Mouse (Mus musculus) neural tube, embryonic 15.5 days (tissue): ENCODE data around the gene Foxn2. TPM values are rescaled to one million over a fixed set of nuclear protein-coding genes. Genes with fewer than 3 reads are reported as not detected.

Experiments
- ATAC-seq: fragments of 200-750 bp; cut with Nextera tagmentation; 2 replicates; pipeline ENCODE4 v1.8.0; 2017; ENCODE audit warnings: mild to moderate bottlenecking, moderate TSS enrichment, moderate library complexity; ENCODE audit not compliant: low FRiP score
- H3K27ac ChIP-seq: fragments of 300-500 bp; sonication (generic); replicated peaks from 2 replicates; pipeline ENCODE4 v1.5.1; 2015; ENCODE audit warnings: mild to moderate bottlenecking, inconsistent platforms
- H3K27me3 ChIP-seq: fragments of 300-500 bp; sonication (generic); replicated peaks from 2 replicates; pipeline ENCODE4 v1.6.1; 2015; ENCODE audit warnings: inconsistent platforms
- H3K36me3 ChIP-seq: fragments of 300-500 bp; sonication (generic); 2 replicates; pipeline ENCODE4 v1.6.1; 2015; ENCODE audit warnings: inconsistent platforms
- H3K4me1 ChIP-seq: fragments of 300-500 bp; sonication (generic); 2 replicates; pipeline ENCODE4 v1.6.1; 2015; ENCODE audit warnings: inconsistent platforms
- H3K4me2 ChIP-seq: fragments of 300-500 bp; sonication (generic); 2 replicates; pipeline ENCODE4 v1.6.1; 2015; ENCODE audit warnings: inconsistent platforms, mild to moderate bottlenecking, moderate library complexity
- H3K4me3 ChIP-seq: fragments of 300-500 bp; sonication (generic); replicated peaks from 2 replicates; pipeline ENCODE4 v1.5.1; 2015; ENCODE audit warnings: mild to moderate bottlenecking, inconsistent platforms
- H3K9ac ChIP-seq: fragments of 300-500 bp; sonication (generic); replicated peaks from 2 replicates; pipeline ENCODE4 v1.6.1; 2015; ENCODE audit warnings: mild to moderate bottlenecking, inconsistent platforms
- H3K9me3 ChIP-seq: fragments of 300-500 bp; sonication (generic); replicated peaks from 2 replicates; pipeline ENCODE4 v1.6.1; 2016; ENCODE audit warnings: inconsistent platforms
- WGBS: fragments of 180-500 bp; shearing (Covaris S2); methylation state at CpG from one replicate; pipeline ENCODE4 v1.1.7; 2015; ENCODE audit warnings: mixed read lengths; 5-methylcytosine and 5-hydroxymethylcytosine counted together
- polyA plus RNA-seq: library from polyadenylated mRNA; unstranded; fragments of >200 nt; fragmentation: Nextera tagmentation; extraction: Ambion mirVana; gene quantifications from 2 replicates; pipeline ENCODE4 v1.2.1, GENCODE M21; 2015

The Foxn2 gene
- polyA plus RNA-seq, result 8.4 and 9.6 TPM in 2 replicates

- H3K9me3 ChIP-seq, result no peaks in the 10 kb centered on the region
- peaks cover 12% of the 10 kb centered on the region; the same call in 1 of the 2 replicates for H3K4me1 ChIP-seq
- ATAC-seq, result peak; percentile 93
- H3K4me3 ChIP-seq, result peak within 1 kb of the TSS; percentile 91
- peak within 1 kb of the TSS; percentile 79 for H3K9ac ChIP-seq
- H3K36me3 ChIP-seq, result no peaks in the 10 kb centered on the region
- no peaks in the 10 kb centered on the region for H3K27me3 ChIP-seq
- under 1% methylated on average over 72 of the region's 93 CpGs for WGBS
- peak within 1 kb of the TSS; percentile 92 for H3K4me2 ChIP-seq
- H3K27ac ChIP-seq, result peak within 1 kb of the TSS; percentile 92
These were observed at the start of gene Foxn2 for GRCm38 (mm10) chr17:88440285-88441000. TSS of gene Foxn2 (plus strand) at chr17:88440711.

- no peak overlapping the region for H3K4me3 ChIP-seq
- WGBS, result 89% methylated on average over 6 of the region's 6 CpGs
- H3K27me3 ChIP-seq, result no peaks in the 10 kb centered on the region
- H3K9ac ChIP-seq, result no peak overlapping the region
- no peak overlapping the region for H3K4me2 ChIP-seq
- H3K4me1 ChIP-seq, result peaks cover 6% of the 10 kb centered on the region
- ATAC-seq, result no peak
- H3K36me3 ChIP-seq, result no peaks in the 10 kb centered on the region
- no peak overlapping the region for H3K27ac ChIP-seq
- no peaks in the 10 kb centered on the region for H3K9me3 ChIP-seq
These were observed 43.0 kb upstream of the Foxn2 start for GRCm38 (mm10) chr17:88397501-88397900.

GRCm38 (mm10) chr17:88398090-88398489 is 42.4 kb upstream of the Foxn2 start:
- Histone ChIP-seq H3K27me3 (no peaks in the 10 kb centered on the region), H3K9me3 (no peaks in the 10 kb centered on the region), H3K4me1 (peaks cover 6% of the 10 kb centered on the region), H3K9ac (no peak overlapping the region), H3K4me3 (no peak overlapping the region), H3K4me2 (no peak overlapping the region), H3K27ac (no peak overlapping the region), H3K36me3 (no peaks in the 10 kb centered on the region)
- no peak for ATAC-seq
- 94% methylated on average over 6 of the region's 6 CpGs for WGBS

- Histone ChIP-seq H3K9me3 (no peaks in the 10 kb centered on the region), H3K9ac (no peak overlapping the region), H3K27ac (no peak overlapping the region), H3K4me3 (no peak overlapping the region), H3K27me3 (no peaks in the 10 kb centered on the region), H3K4me1 (peaks cover 7% of the 10 kb centered on the region), H3K4me2 (no peak overlapping the region), H3K36me3 (no peaks in the 10 kb centered on the region)
- WGBS, result 74% methylated on average over 4 of the region's 4 CpGs
- no peak for ATAC-seq
These were observed 41.7 kb upstream of the Foxn2 start for GRCm38 (mm10) chr17:88398854-88399253.

- H3K27me3 ChIP-seq, result no peaks in the 10 kb centered on the region
- no peak overlapping the region for H3K4me3 ChIP-seq
- 14% methylated on average over 6 of the region's 6 CpGs for WGBS
- no peak overlapping the region for H3K4me2 ChIP-seq
- H3K9ac ChIP-seq, result no peak overlapping the region
- peak; percentile 51; the same call in 1 of the 2 replicates for ATAC-seq
- H3K4me1 ChIP-seq, result peaks cover 20% of the 10 kb centered on the region
- no peaks in the 10 kb centered on the region for H3K9me3 ChIP-seq
- H3K27ac ChIP-seq, result no peak overlapping the region
- H3K36me3 ChIP-seq, result no peaks in the 10 kb centered on the region
These were observed 40.4 kb upstream of the Foxn2 start for GRCm38 (mm10) chr17:88400122-88400521.

GRCm38 (mm10) chr17:88400702-88401475 is 39.6 kb upstream of the Foxn2 start:
- Histone ChIP-seq H3K27me3 (no peaks in the 10 kb centered on the region), H3K9me3 (no peaks in the 10 kb centered on the region), H3K36me3 (no peaks in the 10 kb centered on the region), H3K27ac (no peak overlapping the region), H3K4me3 (no peak overlapping the region), H3K4me1 (peaks cover 22% of the 10 kb centered on the region), H3K4me2 (no peak overlapping the region), H3K9ac (no peak overlapping the region)
- peak; percentile 37; the same call in 1 of the 2 replicates for ATAC-seq
- 54% methylated on average over 15 of the region's 15 CpGs for WGBS

- no peak for ATAC-seq
- Histone ChIP-seq H3K27ac (no peak overlapping the region), H3K36me3 (no peaks in the 10 kb centered on the region), H3K9ac (no peak overlapping the region), H3K9me3 (no peaks in the 10 kb centered on the region), H3K4me1 (peaks cover 22% of the 10 kb centered on the region), H3K4me3 (no peak overlapping the region), H3K4me2 (no peak overlapping the region), H3K27me3 (no peaks in the 10 kb centered on the region)
- 81% methylated on average over 6 of the region's 6 CpGs for WGBS
These were observed 37.2 kb upstream of the Foxn2 start for GRCm38 (mm10) chr17:88403269-88403668.

- no peak for ATAC-seq
- H3K27ac ChIP-seq, result no peak overlapping the region
- H3K36me3 ChIP-seq, result no peaks in the 10 kb centered on the region
- 5% methylated on average over 6 of the region's 6 CpGs for WGBS
- H3K4me1 ChIP-seq, result peaks cover 22% of the 10 kb centered on the region
- H3K4me3 ChIP-seq, result peak overlapping the region; percentile 12; the same call in 1 of the 2 replicates
- H3K9me3 ChIP-seq, result no peaks in the 10 kb centered on the region
- H3K9ac ChIP-seq, result no peak overlapping the region
- peak overlapping the region; percentile 45 for H3K4me2 ChIP-seq
- H3K27me3 ChIP-seq, result no peaks in the 10 kb centered on the region
These were observed 36.0 kb upstream of the Foxn2 start for GRCm38 (mm10) chr17:88404471-88404870.

GRCm38 (mm10) chr17:88405076-88405475 is 35.4 kb upstream of the Foxn2 start:
- no peaks in the 10 kb centered on the region for H3K36me3 ChIP-seq
- WGBS, result 31% methylated on average over 19 of the region's 19 CpGs
- H3K9me3 ChIP-seq, result no peaks in the 10 kb centered on the region
- ATAC-seq, result no peak
- H3K27ac ChIP-seq, result no peak overlapping the region
- H3K9ac ChIP-seq, result no peak overlapping the region
- peak overlapping the region; percentile 45 for H3K4me2 ChIP-seq
- no peaks in the 10 kb centered on the region for H3K27me3 ChIP-seq
- H3K4me3 ChIP-seq, result peak overlapping the region; percentile 12; the same call in 1 of the 2 replicates
- peaks cover 20% of the 10 kb centered on the region for H3K4me1 ChIP-seq

- no peak for ATAC-seq
- no peak overlapping the region for H3K9ac ChIP-seq
These were observed 30.8 kb upstream of the Foxn2 start for GRCm38 (mm10) chr17:88409706-88410105.

GRCm38 (mm10) chr17:88413155-88413836 is 27.2 kb upstream of the Foxn2 start:
- ATAC-seq, result no peak
- Histone ChIP-seq H3K4me2 (no peak overlapping the region), H3K36me3 (no peaks in the 10 kb centered on the region), H3K9ac (no peak overlapping the region), H3K27me3 (no peaks in the 10 kb centered on the region), H3K27ac (no peak overlapping the region), H3K4me1 (no peaks in the 10 kb centered on the region), H3K4me3 (no peak overlapping the region), H3K9me3 (no peaks in the 10 kb centered on the region)
- 86% methylated on average over 1 of the region's 1 CpGs for WGBS

More at GRCm38 (mm10) chr17:88409706-88410105, 30.8 kb upstream of the Foxn2 start:
- Histone ChIP-seq H3K4me1 (peaks cover 6% of the 10 kb centered on the region), H3K4me2 (no peak overlapping the region), H3K27me3 (no peaks in the 10 kb centered on the region), H3K27ac (no peak overlapping the region), H3K36me3 (no peaks in the 10 kb centered on the region), H3K4me3 (no peak overlapping the region), H3K9me3 (no peaks in the 10 kb centered on the region)
- WGBS, result 94% methylated on average over 3 of the region's 3 CpGs
